Mouse (Mus musculus) mesoderm, embryonic 11.5 days (tissue): ENCODE measurements around the gene Armh2.
A peak's percentile ranks its signal among the peaks of the same experiment; 100 is the strongest.
"Not testable (repeated sequence)": the region's sequence is repeated elsewhere in the genome, so short reads cannot be mapped to it uniquely, and the experiment has no call there.

Experiments
- DNase-seq: peaks from one replicate; pipeline ENCODE4 v3.0.0-alpha.2; 2012; ENCODE audit warnings: low read depth, low spot score

Gene Armh2

GRCm38 (mm10) chr13:24757820-24758564, 17.0 kb downstream of the Armh2 start:
- DNase-seq = no peak

GRCm38 (mm10) chr13:24759451-24759850, 18.4 kb downstream of the Armh2 start:
- no peak for DNase-seq

- no peak for DNase-seq
These were observed 19.4 kb downstream of the Armh2 start for GRCm38 (mm10) chr13:24760351-24760870.

GRCm38 (mm10) chr13:24761083-24761402, 20.0 kb downstream of the Armh2 start:
- no peak for DNase-seq

GRCm38 (mm10) chr13:24761403-24762227, 20.6 kb downstream of the Armh2 start, which contains the start of gene Gmnn:
TSS of gene Gmnn (minus strand) at chr13:24761923.
- DNase-seq = peak; percentile 92

- no peak for DNase-seq
These were observed 21.2 kb downstream of the Armh2 start for GRCm38 (mm10) chr13:24762254-24762653.

GRCm38 (mm10) chr13:24767809-24768208, 26.8 kb downstream of the Armh2 start:
- not testable (repeated sequence) for DNase-seq

GRCm38 (mm10) chr13:24771482-24771881, 30.4 kb downstream of the Armh2 start:
- DNase-seq = not testable (repeated sequence)

- peak; percentile 76 for DNase-seq
These were observed 35.3 kb downstream of the Armh2 start for GRCm38 (mm10) chr13:24776146-24776844.

GRCm38 (mm10) chr13:24778026-24778425, 37.0 kb downstream of the Armh2 start:
- no peak for DNase-seq

- DNase-seq = no peak
These were observed 37.8 kb downstream of the Armh2 start for GRCm38 (mm10) chr13:24778706-24779380.

- DNase-seq = no peak
These were observed 40.9 kb downstream of the Armh2 start for GRCm38 (mm10) chr13:24781916-24782315.

- DNase-seq = no peak
These were observed 45.0 kb downstream of the Armh2 start for GRCm38 (mm10) chr13:24786014-24786490.

- no peak for DNase-seq
These were observed 46.4 kb downstream of the Armh2 start for GRCm38 (mm10) chr13:24787477-24787876.

GRCm38 (mm10) chr13:24791349-24791748, 50.3 kb downstream of the Armh2 start:
- DNase-seq = no peak

- DNase-seq = no peak
These were observed 51.5 kb downstream of the Armh2 start for GRCm38 (mm10) chr13:24792411-24793045.
